ENCODE assay signal across 8 mouse cellular contexts in the genomic region with DNA sequence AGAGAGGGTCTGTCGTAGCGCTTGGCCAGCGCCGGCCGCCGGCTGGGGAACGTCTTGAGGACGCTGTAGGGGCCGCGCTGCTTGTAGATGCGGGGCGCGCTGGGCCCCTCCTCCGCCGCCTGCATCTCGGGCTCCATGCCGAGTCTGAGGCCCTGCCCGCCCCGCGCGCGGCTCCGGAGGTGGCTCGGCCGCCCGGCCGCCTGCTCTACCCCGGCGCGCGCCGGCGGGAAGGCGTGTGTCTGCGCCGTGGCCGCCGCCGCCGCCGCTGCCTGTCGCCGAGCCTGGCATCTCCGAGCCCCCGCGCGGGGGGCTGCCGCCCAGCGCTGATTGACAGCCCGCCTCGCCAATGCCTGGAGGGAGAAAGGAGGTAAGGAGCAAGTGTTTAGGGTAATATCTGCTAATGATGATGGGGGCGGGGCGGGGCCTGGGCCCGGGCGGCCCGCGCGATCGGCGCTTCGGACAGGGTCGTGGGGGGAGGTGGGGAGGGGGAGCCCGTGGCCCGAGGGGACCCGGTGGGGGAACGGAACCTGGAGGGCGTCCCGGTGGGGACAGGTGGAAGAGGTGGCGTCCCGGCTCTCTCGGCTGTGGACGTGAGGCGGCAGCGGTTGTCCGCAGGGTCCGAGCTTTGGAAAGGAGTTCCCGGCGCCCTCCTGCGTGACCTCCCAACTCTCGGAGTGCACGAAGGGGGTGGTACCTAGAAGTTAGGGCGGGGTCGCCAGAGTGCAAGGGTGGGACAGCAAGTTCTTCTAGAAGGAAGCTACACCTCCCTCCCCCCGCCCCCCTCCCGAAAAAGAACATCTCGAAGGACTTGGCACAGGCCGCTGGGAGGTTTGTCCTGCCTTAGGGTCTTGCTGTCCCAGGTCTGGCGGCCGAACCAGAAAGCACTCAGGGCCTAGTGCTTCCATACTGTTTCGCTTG. TPM values are rescaled to one million over a fixed set of nuclear protein-coding genes. Genes with fewer than 3 reads are reported as not detected.
DNase-seq lines count a peak whose midpoint lies in the region; ATAC-seq lines count a peak whose summit lies in the region.

A gene (minus strand): TSS at position 868 of the 918 bp plus-strand sequence.

- peak within 1 kb of the TSS; percentile 88 for H3K27ac ChIP-seq in forebrain, embryonic 10.5 days
- H3K27ac ChIP-seq in heart, embryonic 16.5 days (ENCODE audit: low read length), result peak within 1 kb of the TSS; percentile 84
- H3K27ac ChIP-seq in liver, embryonic 16.5 days (ENCODE audit: low read length), result no peak within 1 kb of the TSS
- H3K27ac ChIP-seq in neural tube, embryonic 14.5 days (ENCODE audit: low read depth, low read length), result peak within 1 kb of the TSS; percentile 66

- ATAC-seq in heart, embryonic 16.5 days (replicated peaks; ENCODE audit: extremely low read depth, insufficient read depth, low FRiP score), result peak; percentile 83
- 0 out of 2 replicates have a peak, but pooled peaks have one; percentile 24 for ATAC-seq in liver, embryonic 16.5 days (ENCODE audit: low read depth)
- ATAC-seq in neural tube, embryonic 14.5 days (ENCODE audit: low read depth), result peak; percentile 75

- H3K27me3 ChIP-seq in forebrain, embryonic 10.5 days (ENCODE audit: poor library complexity, severe bottlenecking), result peaks cover 50% of the 10 kb centered on the region
- peaks cover 2% of the 10 kb centered on the region; the same call in 1 of the 2 replicates for H3K27me3 ChIP-seq in heart, embryonic 16.5 days (ENCODE audit: control insufficient read depth, insufficient read depth, low read length)
- H3K27me3 ChIP-seq in liver, embryonic 16.5 days (ENCODE audit: control insufficient read depth, insufficient read depth, low read depth, low read length), result peaks cover 43% of the 10 kb centered on the region
- 0 out of 2 replicates have a peak, but pooled peaks cover 3% of the 10 kb centered on the region for H3K27me3 ChIP-seq in neural tube, embryonic 14.5 days (ENCODE audit: control insufficient read depth, insufficient read depth, low read length)

- DNase-seq in B cell, adult 2 months, result peak; percentile 62 to 63
- DNase-seq in brain, adult 2 months (ENCODE audit: low read depth, low spot score), result peak; percentile 85
- peak; percentile 88 for DNase-seq in forebrain, embryonic 10.5 days (ENCODE audit: extremely low spot score, low spot score)
- DNase-seq in kidney, postnatal 36 days, result peak; percentile 54 to 67
- DNase-seq in telencephalon, adult 2 months (ENCODE audit: low read depth, low spot score), result peak; percentile 59

- H3K4me3 ChIP-seq in forebrain, embryonic 10.5 days, result peak within 1 kb of the TSS; percentile 71
- peak within 1 kb of the TSS; percentile 79 for H3K4me3 ChIP-seq in heart, embryonic 16.5 days (ENCODE audit: low read length)
- H3K4me3 ChIP-seq in liver, embryonic 16.5 days (ENCODE audit: low read depth, low read length), result peak within 1 kb of the TSS; percentile 59
- peak within 1 kb of the TSS; percentile 66 for H3K4me3 ChIP-seq in neural tube, embryonic 14.5 days (ENCODE audit: low read depth, low read length)

- peak within 1 kb of the TSS; percentile 86 for H3K9ac ChIP-seq in heart, embryonic 16.5 days (ENCODE audit: low read length)
- H3K9ac ChIP-seq in liver, embryonic 16.5 days (ENCODE audit: low read depth, low read length), result peak within 1 kb of the TSS; percentile 18; the same call in 1 of the 2 replicates
- H3K9ac ChIP-seq in neural tube, embryonic 14.5 days (replicated peaks; ENCODE audit: low read depth, low read length), result peak within 1 kb of the TSS; percentile 82

- H3K9me3 ChIP-seq in forebrain, embryonic 10.5 days, result no peaks in the 10 kb centered on the region
- no peaks in the 10 kb centered on the region for H3K9me3 ChIP-seq in heart, embryonic 16.5 days (replicated peaks; ENCODE audit: control insufficient read depth, low read length)
- no peaks in the 10 kb centered on the region for H3K9me3 ChIP-seq in liver, embryonic 16.5 days (replicated peaks; ENCODE audit: control insufficient read depth, low read length)
- H3K9me3 ChIP-seq in neural tube, embryonic 14.5 days (ENCODE audit: control insufficient read depth, low read length), result no peaks in the 10 kb centered on the region

- peak within 1 kb of the TSS; percentile 80 for H3K4me2 ChIP-seq in heart, embryonic 16.5 days (ENCODE audit: low read depth, low read length)
- H3K4me2 ChIP-seq in liver, embryonic 16.5 days (ENCODE audit: low read depth, low read length), result peak within 1 kb of the TSS; percentile 68
- peak within 1 kb of the TSS; percentile 67 for H3K4me2 ChIP-seq in neural tube, embryonic 14.5 days (ENCODE audit: low read depth, low read length)

- no peaks in the 10 kb centered on the region for H3K36me3 ChIP-seq in forebrain, embryonic 10.5 days (replicated peaks)
- no peaks in the 10 kb centered on the region for H3K36me3 ChIP-seq in heart, embryonic 16.5 days (ENCODE audit: control insufficient read depth, insufficient read depth)
- H3K36me3 ChIP-seq in liver, embryonic 16.5 days (ENCODE audit: control insufficient read depth, insufficient read depth), result no peaks in the 10 kb centered on the region
- no peaks in the 10 kb centered on the region for H3K36me3 ChIP-seq in neural tube, embryonic 14.5 days (ENCODE audit: control insufficient read depth, insufficient read depth, low read length)

- peaks cover 28% of the 10 kb centered on the region for H3K4me1 ChIP-seq in forebrain, embryonic 10.5 days
- peaks cover 15% of the 10 kb centered on the region for H3K4me1 ChIP-seq in heart, embryonic 16.5 days (ENCODE audit: control insufficient read depth, insufficient read depth, low read length)
- H3K4me1 ChIP-seq in liver, embryonic 16.5 days (ENCODE audit: control insufficient read depth, low read depth, low read length), result no peaks in the 10 kb centered on the region
- peaks cover 23% of the 10 kb centered on the region for H3K4me1 ChIP-seq in neural tube, embryonic 14.5 days (ENCODE audit: control insufficient read depth, insufficient read depth, low read length)

- WGBS in forebrain, embryonic 10.5 days, result under 1% methylated on average over 89 of the region's 90 CpGs
- 2% methylated on average over 81 of the region's 90 CpGs for WGBS in heart, embryonic 16.5 days
- 1% methylated on average over 86 of the region's 90 CpGs for WGBS in liver, embryonic 16.5 days (ENCODE audit: insufficient replicate concordance)
- under 1% methylated on average over 78 of the region's 90 CpGs for WGBS in neural tube, embryonic 14.5 days

RNA-seq across cellular contexts. Expression of the gene that starts here (rescaled TPM):
- polyA plus RNA-seq in forebrain, embryonic 10.5 days (2016; fragmentation: Nextera tagmentation; extraction: Ambion mirVana), result 9.8 and 10.4 TPM in 2 replicates
- polyA plus RNA-seq in heart, embryonic 16.5 days (2015; fragmentation: Nextera tagmentation; extraction: Ambion mirVana), result 12.3 and 12.7 TPM in 2 replicates
- polyA plus RNA-seq in liver, embryonic 16.5 days (2015; fragmentation: Nextera tagmentation; extraction: Ambion mirVana), result 0.38 and 0.55 TPM in 2 replicates
- polyA plus RNA-seq in neural tube, embryonic 14.5 days (2014; fragmentation: Nextera tagmentation; extraction: Ambion mirVana), result 17.5 and 23.3 TPM in 2 replicates

Comparison
In these comparisons a context has a peak if more than half of its experiments do, and no peak if none do; other contexts are left out.
1. Peak in ATAC-seq, H3K4me3 ChIP-seq, H3K9ac ChIP-seq and H3K4me2 ChIP-seq in liver, embryonic 16.5 days; RNA of the gene not detected or under 1 TPM.
2. ATAC-seq: peak in every context shown above with its lines; median percentile 83 in heart, embryonic 16.5 days; 75 in neural tube, embryonic 14.5 days; 24 in liver, embryonic 16.5 days.
3. H3K9ac ChIP-seq: peak in every context shown above with its lines; median percentile 86 in heart, embryonic 16.5 days; 82 in neural tube, embryonic 14.5 days; 18 in liver, embryonic 16.5 days.